Mouse (Mus musculus) layer of hippocampus, adult 11-12 months (tissue): ENCODE results near the gene Prkcb.
A peak's percentile ranks its signal among the peaks of the same experiment; 100 is the strongest.

Source experiments
- DNase-seq: peaks from one replicate; pipeline ENCODE4 v3.0.0; 2022; ENCODE audit warnings: low spot score

The Prkcb gene

GRCm38 (mm10) chr7:122465823-122466549, 177.4 kb downstream of the Prkcb start:
- no peak for DNase-seq

GRCm38 (mm10) chr7:122466722-122467121, 178.2 kb downstream of the Prkcb start:
- DNase-seq = no peak

GRCm38 (mm10) chr7:122467831-122468230, 179.3 kb downstream of the Prkcb start:
- DNase-seq = no peak

- DNase-seq = peak; percentile 67
These were observed 182.1 kb downstream of the Prkcb start for GRCm38 (mm10) chr7:122470370-122471280.

- no peak for DNase-seq
These were observed 183.7 kb downstream of the Prkcb start for GRCm38 (mm10) chr7:122472223-122472622.

GRCm38 (mm10) chr7:122475038-122475437, 186.5 kb downstream of the Prkcb start:
- no peak for DNase-seq

- no peak for DNase-seq
These were observed 188.1 kb downstream of the Prkcb start for GRCm38 (mm10) chr7:122476697-122477096.

- no peak for DNase-seq
These were observed 188.6 kb downstream of the Prkcb start for GRCm38 (mm10) chr7:122477118-122477517.

GRCm38 (mm10) chr7:122477566-122478564, 189.3 kb downstream of the Prkcb start:
- no peak for DNase-seq

- DNase-seq = no peak
These were observed 195.4 kb downstream of the Prkcb start for GRCm38 (mm10) chr7:122483949-122484348.

- DNase-seq = no peak
These were observed 199.5 kb downstream of the Prkcb start for GRCm38 (mm10) chr7:122487929-122488571.

GRCm38 (mm10) chr7:122492041-122492440, 203.5 kb downstream of the Prkcb start:
- no peak for DNase-seq

- DNase-seq = no peak
These were observed 204.4 kb downstream of the Prkcb start for GRCm38 (mm10) chr7:122492936-122493335.

- DNase-seq = no peak
These were observed 205.5 kb downstream of the Prkcb start for GRCm38 (mm10) chr7:122494088-122494487.

- no peak for DNase-seq
These were observed 209.0 kb downstream of the Prkcb start for GRCm38 (mm10) chr7:122497516-122497915.

GRCm38 (mm10) chr7:122498461-122498860, 209.9 kb downstream of the Prkcb start:
- DNase-seq = no peak

- DNase-seq = peak; percentile 23
These were observed 211.4 kb downstream of the Prkcb start for GRCm38 (mm10) chr7:122499743-122500597.

GRCm38 (mm10) chr7:122506467-122506866, 217.9 kb downstream of the Prkcb start:
- no peak for DNase-seq

- no peak for DNase-seq
These were observed 221.4 kb downstream of the Prkcb start for GRCm38 (mm10) chr7:122509903-122510302.

GRCm38 (mm10) chr7:122512430-122512966, 223.9 kb downstream of the Prkcb start:
- DNase-seq = peak; percentile 15
